Mouse (Mus musculus): Measurements from ENCODE around the gene Tmem242. TPM values are rescaled to one million over a fixed set of nuclear protein-coding genes. Genes with fewer than 3 reads are reported as not detected.
A peak's percentile ranks its signal among the peaks of the same experiment; 100 is the strongest.

Gene Tmem242
- polyA plus RNA-seq, 1 experiment from 2014 or later = 155 TPM

DNA sequence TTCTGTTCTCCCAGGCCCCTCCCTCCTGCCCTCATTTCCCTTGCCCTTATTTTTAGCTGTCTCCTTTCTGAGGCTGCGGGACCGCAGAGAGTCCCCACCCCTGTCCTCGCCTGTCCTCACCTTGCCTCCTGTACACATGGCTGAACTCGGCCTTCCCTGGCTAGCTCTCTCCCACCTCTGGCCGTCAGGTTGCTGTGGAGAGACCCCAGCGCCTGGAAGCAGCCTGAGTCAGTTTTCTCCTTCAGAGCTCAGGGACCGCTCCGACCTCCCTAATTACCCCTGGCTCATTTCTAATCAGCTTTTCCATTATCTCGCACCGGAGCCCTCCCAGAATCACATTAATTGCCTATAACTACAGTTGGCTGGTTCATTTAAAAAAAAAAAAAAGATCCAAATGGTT lies 49.4 kb downstream of the Tmem242 start:
- Histone ChIP-seq H3K9ac (replicated peaks; ENCODE audit: low read length) (no peak overlapping the region), H3K27me3 (ENCODE audit: control insufficient read depth, insufficient read depth, low read length) (no peaks in the 10 kb centered on the region), H3K4me2 (ENCODE audit: low read depth, low read length) (no peak overlapping the region), H3K4me1 (ENCODE audit: control insufficient read depth, insufficient read depth, low read length) (no peaks in the 10 kb centered on the region), H3K27ac (replicated peaks; ENCODE audit: low read depth, low read length) (no peak overlapping the region), H3K4me3 (ENCODE audit: low read depth, low read length) (no peak overlapping the region), H3K36me3 (replicated peaks; ENCODE audit: control insufficient read depth, insufficient read depth, low read depth, low read length) (no peaks in the 10 kb centered on the region), H3K9me3 (replicated peaks; ENCODE audit: control insufficient read depth, low read length) (no peaks in the 10 kb centered on the region)
- ATAC-seq (replicated peaks; ENCODE audit: insufficient number of reproducible peaks, low FRiP score, low TSS enrichment, low read depth) (no peak), DNase-seq (ENCODE audit: low spot score) (no peak)
- WGBS = 55% methylated on average over 10 of the region's 10 CpGs

DNA sequence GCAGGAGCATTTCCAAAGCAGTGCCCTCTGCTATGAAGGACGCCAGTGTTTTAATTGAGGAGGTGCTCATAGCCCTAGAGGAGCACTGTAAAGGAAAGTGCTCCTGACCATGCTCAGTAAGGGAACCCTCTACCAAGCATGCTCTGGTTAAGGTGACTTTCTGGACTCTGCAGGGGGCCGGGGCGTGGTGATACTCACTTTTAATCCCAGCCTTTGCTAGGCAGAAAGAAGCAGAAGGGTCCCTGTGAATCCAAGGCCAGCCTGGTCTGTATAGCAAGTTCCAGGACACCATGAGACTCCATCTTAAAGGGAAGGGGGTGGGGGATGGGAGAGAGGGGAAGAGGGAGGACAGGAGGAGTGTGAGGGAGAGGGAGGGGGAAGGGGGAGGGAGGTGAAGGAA lies 51.7 kb downstream of the Tmem242 start:
- Histone ChIP-seq H3K36me3 (replicated peaks; ENCODE audit: control insufficient read depth, insufficient read depth, low read depth, low read length) (no peaks in the 10 kb centered on the region), H3K4me3 (ENCODE audit: low read depth, low read length) (no peak overlapping the region), H3K9me3 (replicated peaks; ENCODE audit: control insufficient read depth, low read length) (no peaks in the 10 kb centered on the region), H3K27ac (replicated peaks; ENCODE audit: low read depth, low read length) (no peak overlapping the region), H3K4me2 (ENCODE audit: low read depth, low read length) (no peak overlapping the region), H3K4me1 (ENCODE audit: control insufficient read depth, insufficient read depth, low read length) (no peaks in the 10 kb centered on the region), H3K27me3 (ENCODE audit: control insufficient read depth, insufficient read depth, low read length) (no peaks in the 10 kb centered on the region), H3K9ac (replicated peaks; ENCODE audit: low read length) (no peak overlapping the region)
- DNase-seq (ENCODE audit: low spot score) (no peak), ATAC-seq (replicated peaks; ENCODE audit: insufficient number of reproducible peaks, low FRiP score, low TSS enrichment, low read depth) (no peak)
- 63% methylated on average over 3 of the region's 3 CpGs for WGBS

DNA sequence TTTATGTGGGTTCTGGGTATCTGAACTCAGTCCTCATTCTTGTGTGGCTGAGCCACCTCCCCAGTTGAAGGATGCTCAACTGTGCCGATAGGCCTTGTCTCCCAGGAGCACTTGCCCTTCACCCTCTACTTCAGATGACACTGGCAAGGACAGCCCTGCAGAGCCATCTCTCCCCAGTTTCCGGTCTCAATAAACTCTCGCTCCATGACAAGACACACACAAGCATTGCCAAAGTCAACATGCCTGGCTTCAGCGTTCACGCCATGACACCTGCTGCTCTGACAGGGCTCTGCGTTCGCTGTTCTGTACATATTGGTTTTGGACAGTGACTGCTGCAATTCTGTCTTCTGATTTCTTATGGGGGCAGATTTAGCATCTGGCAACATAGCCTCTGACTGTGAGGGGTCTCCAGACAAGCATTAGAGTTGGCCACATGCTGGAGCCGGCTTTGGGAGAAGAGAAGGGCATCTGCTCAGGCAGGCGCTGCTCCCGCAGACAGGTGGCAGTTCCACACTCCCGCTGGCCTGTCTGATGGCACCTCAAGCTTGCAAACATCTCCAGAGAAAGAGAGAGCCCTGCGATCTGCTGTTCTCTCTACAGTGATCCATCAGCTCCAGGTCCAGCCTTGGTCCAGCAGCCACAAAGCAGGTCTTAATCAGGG lies 53.0 kb downstream of the Tmem242 start:
- Histone ChIP-seq H3K27ac (replicated peaks; ENCODE audit: low read depth, low read length) (no peak overlapping the region), H3K4me2 (ENCODE audit: low read depth, low read length) (no peak overlapping the region), H3K4me1 (ENCODE audit: control insufficient read depth, insufficient read depth, low read length) (no peaks in the 10 kb centered on the region), H3K27me3 (ENCODE audit: control insufficient read depth, insufficient read depth, low read length) (no peaks in the 10 kb centered on the region), H3K4me3 (ENCODE audit: low read depth, low read length) (no peak overlapping the region), H3K36me3 (replicated peaks; ENCODE audit: control insufficient read depth, insufficient read depth, low read depth, low read length) (no peaks in the 10 kb centered on the region), H3K9ac (replicated peaks; ENCODE audit: low read length) (no peak overlapping the region), H3K9me3 (replicated peaks; ENCODE audit: control insufficient read depth, low read length) (no peaks in the 10 kb centered on the region)
- ATAC-seq (replicated peaks; ENCODE audit: insufficient number of reproducible peaks, low FRiP score, low TSS enrichment, low read depth) (no peak), DNase-seq (ENCODE audit: low spot score) (no peak)
- 88% methylated on average over 12 of the region's 12 CpGs for WGBS

DNA sequence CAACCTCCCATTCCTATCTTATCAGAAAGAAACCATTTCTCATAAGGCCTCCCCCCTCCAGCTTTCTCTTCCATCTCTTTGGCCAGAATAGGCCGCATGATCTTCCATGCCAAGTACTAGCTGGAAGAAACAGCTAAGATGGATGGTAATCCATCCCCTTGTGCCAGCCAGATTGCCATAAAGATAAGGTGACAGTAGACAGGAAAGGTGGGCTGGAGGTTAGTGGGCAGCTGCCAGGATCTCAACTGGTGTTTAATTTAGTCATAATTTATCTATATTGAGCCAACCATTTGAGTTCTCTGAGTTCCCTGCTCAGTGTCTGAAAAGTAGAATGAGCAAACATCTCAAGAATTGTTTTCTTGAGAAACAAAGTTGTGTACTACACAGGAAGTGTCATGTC lies 54.4 kb downstream of the Tmem242 start:
- Histone ChIP-seq H3K9me3 (replicated peaks; ENCODE audit: control insufficient read depth, low read length) (no peaks in the 10 kb centered on the region), H3K4me1 (ENCODE audit: control insufficient read depth, insufficient read depth, low read length) (no peaks in the 10 kb centered on the region), H3K4me3 (ENCODE audit: low read depth, low read length) (no peak overlapping the region), H3K4me2 (ENCODE audit: low read depth, low read length) (no peak overlapping the region), H3K27me3 (ENCODE audit: control insufficient read depth, insufficient read depth, low read length) (no peaks in the 10 kb centered on the region), H3K9ac (replicated peaks; ENCODE audit: low read length) (no peak overlapping the region), H3K36me3 (replicated peaks; ENCODE audit: control insufficient read depth, insufficient read depth, low read depth, low read length) (no peaks in the 10 kb centered on the region), H3K27ac (replicated peaks; ENCODE audit: low read depth, low read length) (no peak overlapping the region)
- DNase-seq (ENCODE audit: low spot score) = no peak
- ATAC-seq (replicated peaks; ENCODE audit: insufficient number of reproducible peaks, low FRiP score, low TSS enrichment, low read depth) = no peak
- WGBS = 95% methylated on average over 1 of the region's 1 CpGs

DNA sequence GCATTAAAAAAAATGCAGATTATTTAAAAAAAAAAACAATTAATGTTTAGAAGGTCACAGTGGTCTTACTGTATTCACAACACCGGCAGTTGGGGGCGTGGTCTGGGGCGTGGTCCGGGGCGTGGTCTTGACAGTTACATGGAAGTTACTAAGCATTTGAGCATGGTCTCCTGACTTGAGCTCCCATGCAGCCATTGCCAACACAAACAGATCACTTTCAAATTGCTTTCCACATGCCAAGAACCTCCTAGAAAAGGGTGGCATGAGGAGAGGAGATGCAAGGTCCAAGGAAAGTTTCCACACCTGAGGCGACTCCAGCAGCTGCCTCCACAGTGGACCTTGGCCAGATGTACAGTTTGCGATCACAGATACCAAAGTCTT lies 62.1 kb downstream of the Tmem242 start:
- Histone ChIP-seq H3K27me3 (ENCODE audit: control insufficient read depth, insufficient read depth, low read length) (no peaks in the 10 kb centered on the region), H3K27ac (replicated peaks; ENCODE audit: low read depth, low read length) (no peak overlapping the region), H3K36me3 (replicated peaks; ENCODE audit: control insufficient read depth, insufficient read depth, low read depth, low read length) (no peaks in the 10 kb centered on the region), H3K9me3 (replicated peaks; ENCODE audit: control insufficient read depth, low read length) (no peaks in the 10 kb centered on the region), H3K9ac (replicated peaks; ENCODE audit: low read length) (no peak overlapping the region), H3K4me3 (ENCODE audit: low read depth, low read length) (no peak overlapping the region), H3K4me2 (ENCODE audit: low read depth, low read length) (no peak overlapping the region), H3K4me1 (ENCODE audit: control insufficient read depth, insufficient read depth, low read length) (no peaks in the 10 kb centered on the region)
- ATAC-seq (replicated peaks; ENCODE audit: insufficient number of reproducible peaks, low FRiP score, low TSS enrichment, low read depth) (no peak), DNase-seq (ENCODE audit: low spot score) (peak; percentile 23)
- WGBS = 30% methylated on average over 7 of the region's 7 CpGs

DNA sequence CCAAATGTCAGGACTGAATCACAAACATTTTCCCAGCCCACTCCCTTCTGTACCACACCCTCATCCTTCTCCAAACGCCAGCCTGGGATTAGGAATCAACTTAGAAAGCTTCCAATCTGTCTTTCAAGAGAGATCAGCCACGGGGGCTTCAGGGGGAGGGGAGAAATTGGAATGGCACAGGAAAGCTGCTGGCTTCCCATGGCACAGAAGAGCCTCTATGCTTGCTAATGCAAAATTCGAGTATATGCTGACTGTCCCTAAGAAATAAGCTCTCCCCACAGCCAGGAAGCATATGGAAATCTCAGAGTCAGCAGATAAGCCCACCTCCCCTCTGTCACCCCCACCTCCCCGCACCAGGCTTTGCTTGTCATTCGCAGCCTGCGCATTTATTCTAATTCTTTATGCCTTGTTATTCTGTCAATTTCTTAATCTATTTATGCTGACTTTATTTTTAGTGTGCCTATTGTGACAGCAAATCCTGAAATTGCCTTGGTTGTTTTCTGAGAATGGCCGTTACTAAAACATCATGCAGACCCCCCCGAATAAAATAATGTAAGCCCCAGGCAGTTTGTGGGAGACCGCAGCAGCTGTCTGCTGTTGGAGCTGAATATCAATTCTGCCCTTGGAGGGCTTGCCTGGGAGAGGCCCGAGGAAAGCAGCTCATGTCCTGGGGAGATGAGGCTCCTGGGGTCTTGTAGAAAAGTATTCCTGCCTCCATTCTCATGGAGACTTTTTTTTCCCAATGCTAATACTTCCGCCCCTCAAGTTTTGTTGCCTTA lies 62.7 kb downstream of the Tmem242 start:
- DNase-seq (ENCODE audit: low spot score) = no peak
- ATAC-seq (replicated peaks; ENCODE audit: insufficient number of reproducible peaks, low FRiP score, low TSS enrichment, low read depth) = no peak
- 33% methylated on average over 11 of the region's 11 CpGs for WGBS

DNA sequence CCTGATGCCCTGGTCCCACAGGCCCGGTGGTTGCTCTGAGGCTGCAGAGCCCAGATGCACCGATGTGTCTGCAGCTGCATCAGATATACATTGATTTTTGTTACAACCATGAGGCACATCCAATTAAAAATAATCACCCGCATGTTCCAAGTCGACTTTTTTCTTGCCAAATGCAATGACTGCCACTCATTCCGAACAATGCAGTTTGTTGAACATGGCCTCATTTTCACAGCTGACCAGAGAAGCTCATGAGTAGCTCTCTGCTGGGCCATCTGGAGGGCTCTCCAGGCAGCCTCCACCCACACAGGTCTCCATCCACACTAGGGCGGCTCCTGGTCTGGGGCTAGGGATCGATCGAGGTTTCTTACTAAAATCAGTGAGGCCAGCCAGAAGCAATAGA lies 67.1 kb downstream of the Tmem242 start:
- ATAC-seq (replicated peaks; ENCODE audit: insufficient number of reproducible peaks, low FRiP score, low TSS enrichment, low read depth) (no peak), DNase-seq (ENCODE audit: low spot score) (no peak)
- no peaks in the 10 kb centered on the region for H3K27me3 ChIP-seq (ENCODE audit: control insufficient read depth, insufficient read depth, low read length)
- H3K9ac ChIP-seq (replicated peaks; ENCODE audit: low read length) = no peak overlapping the region
- H3K36me3 ChIP-seq (replicated peaks; ENCODE audit: control insufficient read depth, insufficient read depth, low read depth, low read length) = no peaks in the 10 kb centered on the region
- H3K4me3 ChIP-seq (ENCODE audit: low read depth, low read length) = no peak overlapping the region
- H3K4me1 ChIP-seq (ENCODE audit: control insufficient read depth, insufficient read depth, low read length) = no peaks in the 10 kb centered on the region
- no peaks in the 10 kb centered on the region for H3K9me3 ChIP-seq (replicated peaks; ENCODE audit: control insufficient read depth, low read length)
- H3K4me2 ChIP-seq (ENCODE audit: low read depth, low read length) = no peak overlapping the region
- H3K27ac ChIP-seq (replicated peaks; ENCODE audit: low read depth, low read length) = no peak overlapping the region
- 83% methylated on average over 8 of the region's 8 CpGs for WGBS

More for the DNA sequence above, 62.7 kb downstream of the Tmem242 start:
- Histone ChIP-seq H3K36me3 (replicated peaks; ENCODE audit: control insufficient read depth, insufficient read depth, low read depth, low read length) (no peaks in the 10 kb centered on the region), H3K4me1 (ENCODE audit: control insufficient read depth, insufficient read depth, low read length) (no peaks in the 10 kb centered on the region), H3K27ac (replicated peaks; ENCODE audit: low read depth, low read length) (no peak overlapping the region), H3K27me3 (ENCODE audit: control insufficient read depth, insufficient read depth, low read length) (no peaks in the 10 kb centered on the region), H3K4me3 (ENCODE audit: low read depth, low read length) (no peak overlapping the region), H3K4me2 (ENCODE audit: low read depth, low read length) (no peak overlapping the region), H3K9me3 (replicated peaks; ENCODE audit: control insufficient read depth, low read length) (no peaks in the 10 kb centered on the region), H3K9ac (replicated peaks; ENCODE audit: low read length) (no peak overlapping the region)

DNA sequence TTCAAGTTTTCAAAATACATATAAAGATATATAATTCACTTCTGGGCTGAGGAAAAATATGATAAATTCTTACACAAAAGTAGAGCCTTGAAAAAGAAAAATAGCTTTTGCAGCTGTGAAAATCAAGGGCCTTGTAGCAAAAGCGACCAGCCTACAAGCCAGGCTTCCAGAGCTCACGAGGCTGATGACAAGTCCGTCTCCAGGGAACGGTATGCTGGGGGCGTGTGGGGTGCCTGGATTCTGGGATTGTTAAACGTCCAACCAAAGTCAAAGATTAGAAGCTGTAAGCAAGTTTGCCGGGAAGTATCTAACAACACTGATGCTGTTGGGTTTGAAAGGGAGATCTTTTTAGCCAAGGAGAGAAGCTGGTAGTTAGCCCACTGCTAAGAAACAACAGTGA lies 68.5 kb downstream of the Tmem242 start:
- H3K4me1 ChIP-seq (ENCODE audit: control insufficient read depth, insufficient read depth, low read length) = no peaks in the 10 kb centered on the region
- DNase-seq (ENCODE audit: low spot score) (no peak), ATAC-seq (replicated peaks; ENCODE audit: insufficient number of reproducible peaks, low FRiP score, low TSS enrichment, low read depth) (no peak)
- no peak overlapping the region for H3K4me3 ChIP-seq (ENCODE audit: low read depth, low read length)
- WGBS = 76% methylated on average over 7 of the region's 7 CpGs
- no peak overlapping the region for H3K9ac ChIP-seq (replicated peaks; ENCODE audit: low read length)
- no peaks in the 10 kb centered on the region for H3K36me3 ChIP-seq (replicated peaks; ENCODE audit: control insufficient read depth, insufficient read depth, low read depth, low read length)
- no peaks in the 10 kb centered on the region for H3K9me3 ChIP-seq (replicated peaks; ENCODE audit: control insufficient read depth, low read length)
- H3K4me2 ChIP-seq (ENCODE audit: low read depth, low read length) = no peak overlapping the region
- no peaks in the 10 kb centered on the region for H3K27me3 ChIP-seq (ENCODE audit: control insufficient read depth, insufficient read depth, low read length)
- H3K27ac ChIP-seq (replicated peaks; ENCODE audit: low read depth, low read length) = no peak overlapping the region
